ENCODE assay signal across 6 mouse cellular contexts in genomic region chr13:82628727-82629126, GRCm38 (mm10).
A peak's percentile ranks its signal among the peaks of the same experiment; 100 is the strongest.
DNase-seq lines count a peak whose midpoint lies in the region; TF ChIP-seq lines count a peak whose summit lies in the region.
"Not testable (repeated sequence)": the region's sequence is repeated elsewhere in the genome, so short reads cannot be mapped to it uniquely, and the experiment has no call there.

No protein-coding gene starts in this region.

- not testable (repeated sequence) for H3K4me1 ChIP-seq in ES-Bruce4 (ENCODE audit: control insufficient read depth, insufficient read depth, low read length); ES-E14 (ENCODE audit: control insufficient read depth in 2 of 2, insufficient read depth in 2 of 2, low read length in 2 of 2, poor library complexity in 1 of 2)

- H3K27ac ChIP-seq in ES-Bruce4 (ENCODE audit: insufficient read depth, low read length) (peak overlapping the region; percentile 28; the same call in 1 of the 2 replicates), ES-E14 (ENCODE audit: insufficient read depth, low read depth, low read length, poor library complexity, severe bottlenecking) (peak overlapping the region; percentile 3; the same call in 1 of the 2 replicates)

- not testable (repeated sequence) for H3K36me3 ChIP-seq in ES-Bruce4 (ENCODE audit: control insufficient read depth, insufficient read depth, low read length, poor library complexity, severe bottlenecking); ES-E14 (ENCODE audit: control insufficient read depth, insufficient read depth, low read length, poor library complexity, severe bottlenecking)

- H3K27me3 ChIP-seq in ES-Bruce4 (ENCODE audit: control insufficient read depth, insufficient read depth, low read length, poor library complexity, severe bottlenecking): not testable (repeated sequence)

- not testable (repeated sequence) for TF ChIP-seq POLR2A in ES-Bruce4 (IDR thresholded peaks at IDR 0.05; ENCODE audit: insufficient read depth, low read length)

- not testable (repeated sequence) for H3K9me3 ChIP-seq in ES-Bruce4 (replicated peaks; ENCODE audit: control insufficient read depth, insufficient read depth, low read length, poor library complexity, severe bottlenecking); ES-E14 (ENCODE audit: control insufficient read depth, insufficient read depth, low read depth, low read length)

- not testable (repeated sequence) for H3K4me3 ChIP-seq in ES-Bruce4 (ENCODE audit: low read depth, low read length); ES-E14 (ENCODE audit: insufficient read depth in 1 of 2, low read depth in 1 of 2, low read length in 2 of 2, poor library complexity in 1 of 2, severe bottlenecking in 1 of 2)

- DNase-seq in ES-CJ7 (ENCODE audit: low read depth, low spot score) (peak; percentile 94), R1 (ENCODE audit: low read depth, low spot score) (peak; percentile 84), WW6 (ENCODE audit: low read depth, low spot score) (peak; percentile 47), ZHBTc4 (ENCODE audit: low read depth, low spot score) (peak; percentile 85)
- not testable (repeated sequence) for DNase-seq in ES-E14 (ENCODE audit: low read depth, low spot score)

- peak; percentile 68 for TF ChIP-seq EP300 in ES-Bruce4 (IDR thresholded peaks at IDR 0.05; ENCODE audit: insufficient read depth, low read depth, low read length)

- not testable (repeated sequence) for TF ChIP-seq CTCF in ES-Bruce4 (IDR thresholded peaks at IDR 0.05; ENCODE audit: low read depth, low read length)

- in situ Hi-C loops in ES-E14 (cut with MboI; ENCODE audit: low sequenced_read_pairs in 2 of 2, unreplicated experiment in 2 of 2): not testable (repeated sequence)

- not testable (repeated sequence) for H3K9ac ChIP-seq in ES-Bruce4 (ENCODE audit: low read depth, poor library complexity, severe bottlenecking); ES-E14 (ENCODE audit: insufficient read depth, low read depth, low read length, poor library complexity, severe bottlenecking)
